Mouse (Mus musculus) hindbrain, embryonic 14.5 days (tissue): ENCODE measurements around the gene Ankfn1. TPM values are rescaled to one million over a fixed set of nuclear protein-coding genes. Genes with fewer than 3 reads are reported as not detected.

Experiments
- ATAC-seq: fragments of 200-750 bp; cut with Nextera tagmentation; 2 replicates; pipeline ENCODE4 v1.8.0; 2017; ENCODE audit warnings: moderate number of reproducible peaks, mild to moderate bottlenecking, moderate TSS enrichment, moderate library complexity; ENCODE audit not compliant: low FRiP score
- DNase-seq: peaks from one replicate; pipeline ENCODE4 v3.0.0-alpha.2; 2015; ENCODE audit warnings: low spot score
- H3K27ac ChIP-seq: fragments of 300-500 bp; sonication (generic); 2 replicates; pipeline ENCODE4 v1.5.1; 2014; ENCODE audit warnings: mild to moderate bottlenecking, moderate library complexity
- H3K27me3 ChIP-seq: fragments of 300-500 bp; sonication (generic); 2 replicates; pipeline ENCODE4 v1.6.1; 2014; ENCODE audit warnings: mild to moderate bottlenecking, low read length, mixed read lengths; ENCODE audit not compliant: control insufficient read depth, insufficient read depth
- H3K36me3 ChIP-seq: fragments of 300-500 bp; sonication (generic); replicated peaks from 2 replicates; pipeline ENCODE4 v1.6.1; 2014; ENCODE audit not compliant: control insufficient read depth, insufficient read depth
- H3K4me1 ChIP-seq: fragments of 300-500 bp; sonication (generic); replicated peaks from 2 replicates; pipeline ENCODE4 v1.6.1; 2014; ENCODE audit warnings: antibody characterized with exemption, low read length, mixed read lengths; ENCODE audit not compliant: control insufficient read depth, insufficient read depth
- H3K4me2 ChIP-seq: fragments of 300-500 bp; sonication (generic); replicated peaks from 2 replicates; pipeline ENCODE4 v1.6.1; 2014; ENCODE audit warnings: mild to moderate bottlenecking, moderate library complexity
- H3K4me3 ChIP-seq: fragments of 300-500 bp; sonication (generic); replicated peaks from 2 replicates; pipeline ENCODE4 v1.5.1; 2014; ENCODE audit warnings: mild to moderate bottlenecking, low read length
- H3K9ac ChIP-seq: fragments of 300-500 bp; sonication (generic); 2 replicates; pipeline ENCODE4 v1.6.1; 2014
- H3K9me3 ChIP-seq: fragments of 300-500 bp; sonication (generic); 2 replicates; pipeline ENCODE4 v1.6.1; 2016; ENCODE audit warnings: low read length; ENCODE audit not compliant: control insufficient read depth
- WGBS: fragments of 180-500 bp; shearing (Covaris S2); extraction: QIAGEN DNeasy Blood & Tissue Kit; methylation state at CpG from one replicate; pipeline ENCODE4 v1.1.7; 2014; 5-methylcytosine and 5-hydroxymethylcytosine counted together
- polyA plus RNA-seq: library from polyadenylated mRNA; unstranded; fragments of >200 nt; fragmentation: Nextera tagmentation; extraction: Ambion mirVana; gene quantifications from 2 replicates; pipeline ENCODE4 v1.2.1, GENCODE M21; 2014

The Ankfn1 gene
- polyA plus RNA-seq, 1 experiment from 2014 or later = 4.8 TPM

DNA sequence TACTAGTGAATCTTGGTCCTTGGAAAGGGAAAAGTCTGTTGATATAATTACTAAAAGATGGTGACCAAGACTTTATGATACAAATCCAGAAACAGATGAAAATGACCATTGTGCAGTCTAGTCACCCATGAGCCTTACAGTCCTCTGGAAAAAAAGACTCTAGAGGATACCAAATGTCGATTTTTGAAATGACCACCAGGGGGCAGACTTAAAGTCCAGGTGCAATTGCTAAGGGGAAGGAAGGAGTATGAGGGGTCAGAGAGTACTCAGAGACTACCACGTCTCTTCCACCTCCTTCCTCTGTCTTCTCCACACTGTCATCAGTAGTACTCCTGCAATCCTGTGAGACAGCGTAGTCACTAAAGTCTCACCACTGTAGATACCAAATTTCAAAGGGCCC lies 353.1 kb downstream of the Ankfn1 start:
- WGBS = 56% methylated on average over 3 of the region's 3 CpGs
- no peaks in the 10 kb centered on the region for H3K36me3 ChIP-seq
- H3K4me3 ChIP-seq = no peak overlapping the region
- no peak overlapping the region for H3K27ac ChIP-seq
- H3K27me3 ChIP-seq = no peaks in the 10 kb centered on the region
- DNase-seq = no peak
- no peak overlapping the region for H3K4me2 ChIP-seq
- peaks cover 5% of the 10 kb centered on the region; the same call in 1 of the 2 replicates for H3K4me1 ChIP-seq
- ATAC-seq = no peak
- no peaks in the 10 kb centered on the region for H3K9me3 ChIP-seq
- no peak overlapping the region for H3K9ac ChIP-seq

DNA sequence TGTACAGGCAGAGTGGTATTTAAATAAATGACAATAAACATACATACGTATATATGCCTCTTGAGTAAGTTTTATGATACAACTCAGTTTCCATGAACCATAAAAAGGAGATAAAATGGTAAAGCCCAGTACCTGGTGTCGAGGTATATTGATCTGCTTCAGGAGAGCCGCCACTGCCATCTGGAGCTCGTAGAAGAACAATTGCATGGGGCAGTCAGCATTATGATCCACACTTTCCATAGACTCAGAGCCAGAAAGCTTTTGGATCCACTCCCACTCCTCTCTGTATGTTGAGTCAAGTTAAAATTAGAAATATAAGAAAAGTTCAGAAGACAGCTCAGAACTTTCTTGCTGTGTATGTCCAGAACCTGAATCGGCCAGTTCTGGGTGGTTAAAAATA lies 354.8 kb downstream of the Ankfn1 start:
- ATAC-seq (no peak), DNase-seq (no peak)
- 91% methylated on average over 5 of the region's 5 CpGs for WGBS
- Histone ChIP-seq H3K4me3 (no peak overlapping the region), H3K4me2 (no peak overlapping the region), H3K9me3 (no peaks in the 10 kb centered on the region), H3K27ac (no peak overlapping the region), H3K27me3 (no peaks in the 10 kb centered on the region), H3K9ac (no peak overlapping the region), H3K36me3 (no peaks in the 10 kb centered on the region), H3K4me1 (peaks cover under 1% of the 10 kb centered on the region; the same call in 1 of the 2 replicates)

DNA sequence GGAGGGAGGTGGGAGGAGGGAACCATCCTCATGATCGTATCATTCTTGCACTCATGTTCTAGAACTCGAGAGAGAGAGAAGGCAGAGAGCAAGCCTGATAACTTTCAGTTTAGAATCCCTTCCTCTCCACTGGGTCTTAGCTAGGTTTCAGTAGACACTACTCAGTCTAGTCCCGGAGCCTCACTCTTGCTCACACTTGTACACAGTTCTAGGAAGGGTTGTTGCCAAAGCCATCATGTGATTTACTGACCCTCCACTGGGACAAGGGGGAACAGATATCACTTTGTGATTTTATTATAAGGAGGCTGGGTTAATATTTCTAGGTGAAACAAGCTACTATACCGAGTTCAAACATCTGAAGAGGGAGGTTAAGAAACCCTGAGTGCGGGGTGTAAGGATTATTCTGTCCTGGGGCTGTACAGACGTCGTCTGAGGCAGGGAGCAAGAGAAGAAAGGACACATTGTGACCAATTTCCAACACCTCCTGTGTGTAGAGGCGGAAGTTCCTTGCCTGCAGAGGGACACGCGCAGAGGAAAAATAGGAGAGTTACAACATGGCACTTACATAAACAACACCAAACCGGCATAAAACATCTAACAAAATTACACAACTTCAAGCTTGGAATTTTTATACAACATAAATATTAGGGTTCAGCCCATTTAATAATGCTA lies 356.6 kb downstream of the Ankfn1 start:
- Histone ChIP-seq H3K36me3 (no peaks in the 10 kb centered on the region), H3K27ac (no peak overlapping the region), H3K4me3 (no peak overlapping the region), H3K9me3 (no peaks in the 10 kb centered on the region), H3K4me1 (no peaks in the 10 kb centered on the region), H3K4me2 (no peak overlapping the region), H3K27me3 (no peaks in the 10 kb centered on the region), H3K9ac (no peak overlapping the region)
- ATAC-seq = no peak
- 81% methylated on average over 11 of the region's 11 CpGs for WGBS
- no peak for DNase-seq

DNA sequence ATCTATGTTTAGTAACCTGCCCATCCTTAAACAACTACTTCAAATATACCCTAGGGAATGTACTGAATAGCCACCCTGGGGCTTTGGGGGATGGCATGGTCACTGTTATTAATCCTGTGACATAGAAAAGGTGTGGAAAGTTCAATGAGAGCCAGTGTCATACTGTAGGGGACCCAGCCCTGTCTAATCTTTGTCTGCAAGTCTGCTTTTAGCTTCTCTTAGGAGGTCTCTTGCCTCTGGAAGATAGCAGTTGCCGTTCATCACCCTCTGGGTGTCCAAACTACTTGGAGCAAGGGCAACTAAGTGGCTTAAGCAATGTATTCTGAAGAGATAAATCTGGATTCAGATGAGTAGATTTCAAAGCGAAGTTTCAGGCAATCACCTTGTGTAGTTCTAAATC lies 357.6 kb downstream of the Ankfn1 start:
- Histone ChIP-seq H3K4me2 (no peak overlapping the region), H3K9ac (no peak overlapping the region), H3K27me3 (no peaks in the 10 kb centered on the region), H3K9me3 (no peaks in the 10 kb centered on the region), H3K36me3 (no peaks in the 10 kb centered on the region), H3K27ac (no peak overlapping the region), H3K4me3 (no peak overlapping the region), H3K4me1 (no peaks in the 10 kb centered on the region)
- WGBS = 91% methylated on average over 2 of the region's 2 CpGs
- ATAC-seq (no peak), DNase-seq (no peak)

DNA sequence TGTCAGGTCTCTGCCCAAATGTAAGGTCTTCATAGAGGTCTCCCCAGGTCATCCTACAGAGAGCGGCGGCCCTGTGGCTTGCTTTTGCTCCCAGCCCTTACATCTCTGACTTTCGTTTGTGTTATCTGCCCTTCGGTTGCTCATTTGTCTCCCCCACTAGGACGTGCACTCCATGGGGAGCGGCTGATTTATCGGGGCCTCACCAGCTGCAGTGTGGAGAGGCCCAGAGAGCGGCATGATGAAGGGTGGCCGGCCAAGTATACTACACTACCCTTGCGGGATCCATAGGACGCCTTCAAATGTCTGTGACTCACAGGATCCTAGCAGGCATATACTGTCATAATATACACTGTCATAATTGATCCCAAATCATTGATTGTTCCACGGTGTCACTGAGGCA lies 358.8 kb downstream of the Ankfn1 start:
- WGBS = 75% methylated on average over 12 of the region's 12 CpGs
- no peak overlapping the region for H3K27ac ChIP-seq
- no peaks in the 10 kb centered on the region for H3K4me1 ChIP-seq
- H3K27me3 ChIP-seq = no peaks in the 10 kb centered on the region
- H3K9me3 ChIP-seq = no peaks in the 10 kb centered on the region
- ATAC-seq = no peak
- H3K4me3 ChIP-seq = no peak overlapping the region
- H3K9ac ChIP-seq = no peak overlapping the region
- H3K36me3 ChIP-seq = no peaks in the 10 kb centered on the region
- DNase-seq = no peak
- no peak overlapping the region for H3K4me2 ChIP-seq

DNA sequence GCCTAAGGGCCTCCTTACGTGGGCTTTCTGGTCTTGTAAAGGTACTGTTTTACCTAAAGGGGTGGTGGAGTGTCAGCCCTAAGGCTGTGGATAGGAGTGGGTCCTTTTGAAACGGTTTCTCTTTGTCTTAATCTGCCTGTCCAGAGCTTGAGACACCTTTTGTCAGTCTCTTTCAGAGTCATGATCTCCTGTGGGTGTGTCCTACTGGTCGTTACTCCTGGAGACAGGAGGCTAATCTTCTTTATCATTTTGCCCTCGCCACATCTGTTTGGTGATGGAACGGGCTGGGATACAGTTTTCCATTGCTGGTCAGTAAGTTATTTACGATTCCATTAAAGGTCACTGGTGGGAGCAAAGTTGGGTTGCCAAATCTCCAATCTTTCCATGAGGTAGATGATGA lies 360.7 kb downstream of the Ankfn1 start:
- H3K9me3 ChIP-seq = no peaks in the 10 kb centered on the region
- DNase-seq (no peak), ATAC-seq (no peak)
- no peak overlapping the region for H3K4me2 ChIP-seq
- H3K4me3 ChIP-seq = no peak overlapping the region
- 79% methylated on average over 6 of the region's 6 CpGs for WGBS
- no peak overlapping the region for H3K27ac ChIP-seq
- H3K4me1 ChIP-seq = no peaks in the 10 kb centered on the region
- H3K9ac ChIP-seq = no peak overlapping the region
- H3K36me3 ChIP-seq = no peaks in the 10 kb centered on the region
- H3K27me3 ChIP-seq = no peaks in the 10 kb centered on the region

DNA sequence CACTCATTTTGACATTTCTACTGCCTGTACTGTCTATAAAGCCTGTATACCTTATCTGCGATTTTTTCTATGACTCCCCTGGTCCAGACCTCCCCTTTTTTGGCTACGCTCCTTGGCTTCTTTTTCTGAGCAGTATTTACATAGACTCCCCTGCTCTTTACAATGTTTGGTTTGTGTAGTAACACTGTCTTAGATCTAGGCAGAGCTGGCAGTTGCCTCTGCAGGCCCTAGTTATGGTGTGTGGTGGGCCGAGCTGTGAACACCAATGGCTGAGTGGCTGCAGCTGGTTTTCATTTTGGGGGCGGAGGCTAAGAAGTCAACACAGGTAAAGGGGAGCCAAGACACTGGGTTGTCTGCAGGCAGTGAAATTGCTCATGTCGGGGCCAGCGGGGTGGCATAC lies 368.7 kb downstream of the Ankfn1 start:
- Histone ChIP-seq H3K9me3 (no peaks in the 10 kb centered on the region), H3K4me2 (no peak overlapping the region), H3K27ac (no peak overlapping the region), H3K36me3 (no peaks in the 10 kb centered on the region), H3K4me1 (no peaks in the 10 kb centered on the region), H3K4me3 (no peak overlapping the region), H3K27me3 (no peaks in the 10 kb centered on the region), H3K9ac (no peak overlapping the region)
- WGBS = 92% methylated on average over 6 of the region's 6 CpGs
- DNase-seq (no peak), ATAC-seq (no peak)

DNA sequence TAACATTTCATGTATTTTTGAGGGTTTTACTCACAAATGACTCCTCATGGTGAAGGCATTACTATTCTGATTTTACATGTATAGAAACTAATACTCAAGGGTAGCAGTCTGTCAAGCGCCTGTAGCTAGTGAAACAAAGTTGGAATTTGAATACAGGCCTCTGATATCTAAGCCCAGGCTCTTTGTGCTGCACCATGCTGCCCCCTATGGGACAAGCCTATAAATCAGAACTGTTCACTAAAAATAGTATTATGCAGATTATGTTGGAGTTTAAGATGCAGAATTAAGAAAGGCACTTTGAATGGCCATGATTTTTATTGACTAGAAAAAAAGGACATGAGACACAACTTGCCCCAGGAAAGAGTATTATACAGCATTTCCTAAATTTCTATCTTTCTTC lies 373.0 kb downstream of the Ankfn1 start:
- H3K9ac ChIP-seq = no peak overlapping the region
- no peak overlapping the region for H3K27ac ChIP-seq
- no peak for ATAC-seq
- H3K4me3 ChIP-seq = no peak overlapping the region
- no peaks in the 10 kb centered on the region for H3K36me3 ChIP-seq
- H3K27me3 ChIP-seq = no peaks in the 10 kb centered on the region
- DNase-seq = no peak
- H3K9me3 ChIP-seq = no peaks in the 10 kb centered on the region
- 90% methylated on average over 1 of the region's 1 CpGs for WGBS
- H3K4me1 ChIP-seq = no peaks in the 10 kb centered on the region
- H3K4me2 ChIP-seq = no peak overlapping the region

DNA sequence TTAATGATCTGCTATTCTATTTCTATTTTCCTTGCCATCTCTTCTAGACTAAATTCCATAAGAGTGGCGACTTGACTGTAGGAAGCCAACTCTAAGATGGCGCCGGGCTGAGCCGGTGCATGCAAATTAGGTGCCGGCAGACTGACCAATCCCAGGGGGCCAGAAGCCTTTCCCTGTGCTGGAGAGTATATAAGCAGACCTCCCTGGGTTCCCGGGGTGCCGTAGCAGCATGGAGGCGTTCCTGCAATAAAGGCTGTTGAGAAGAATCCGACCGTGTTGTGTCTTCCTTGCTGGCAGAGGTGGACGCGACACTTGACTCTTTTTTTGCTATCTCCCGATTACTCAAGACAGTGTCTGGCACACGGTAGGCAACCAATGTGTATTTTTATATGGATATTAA lies 374.0 kb downstream of the Ankfn1 start:
- ATAC-seq (no peak), DNase-seq (no peak)
- WGBS = 94% methylated on average over 14 of the region's 14 CpGs
- Histone ChIP-seq H3K27me3 (no peaks in the 10 kb centered on the region), H3K9ac (no peak overlapping the region), H3K4me3 (no peak overlapping the region), H3K4me1 (no peaks in the 10 kb centered on the region), H3K4me2 (no peak overlapping the region), H3K36me3 (no peaks in the 10 kb centered on the region), H3K9me3 (no peaks in the 10 kb centered on the region), H3K27ac (no peak overlapping the region)

DNA sequence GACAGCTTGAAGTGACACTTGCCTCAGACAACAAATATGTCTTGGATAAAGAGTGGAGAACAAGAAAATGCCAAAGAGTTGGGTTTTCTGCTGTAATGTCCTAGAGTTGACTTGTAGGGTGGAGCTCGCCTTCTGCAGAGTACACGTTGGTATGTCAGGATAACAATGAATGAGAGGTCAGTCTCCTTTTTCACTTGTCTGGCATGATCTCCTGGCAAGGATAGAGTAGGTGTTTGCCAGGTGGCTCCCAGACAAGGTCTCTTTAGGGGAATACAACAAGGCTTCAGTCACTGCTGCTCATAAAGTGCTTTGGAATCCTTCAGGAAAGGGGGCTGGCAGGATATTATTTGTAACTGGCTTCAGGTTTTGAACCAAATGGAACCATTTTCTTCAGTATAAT lies 388.6 kb downstream of the Ankfn1 start:
- ATAC-seq (no peak), DNase-seq (no peak)
- 84% methylated on average over 2 of the region's 2 CpGs for WGBS
- H3K9ac ChIP-seq = no peak overlapping the region
- H3K9me3 ChIP-seq = no peaks in the 10 kb centered on the region
- no peak overlapping the region for H3K4me2 ChIP-seq
- no peaks in the 10 kb centered on the region for H3K4me1 ChIP-seq
- H3K27me3 ChIP-seq = no peaks in the 10 kb centered on the region
- no peak overlapping the region for H3K4me3 ChIP-seq
- no peaks in the 10 kb centered on the region for H3K36me3 ChIP-seq
- H3K27ac ChIP-seq = no peak overlapping the region
